Mouse (Mus musculus) lung, postnatal 0 days (tissue): ENCODE data around the gene Fbxo31.

Source experiments
- CTCF ChIP-seq: IDR thresholded peaks from 2 replicates; pipeline ENCODE4 v1.5.1; 2016; ENCODE audit warnings: antibody characterized with exemption, mild to moderate bottlenecking
- EP300 ChIP-seq: IDR thresholded peaks from 2 replicates; pipeline ENCODE4 v1.6.1; 2016; ENCODE audit warnings: antibody characterized with exemption, mild to moderate bottlenecking, control low read depth

DNA sequence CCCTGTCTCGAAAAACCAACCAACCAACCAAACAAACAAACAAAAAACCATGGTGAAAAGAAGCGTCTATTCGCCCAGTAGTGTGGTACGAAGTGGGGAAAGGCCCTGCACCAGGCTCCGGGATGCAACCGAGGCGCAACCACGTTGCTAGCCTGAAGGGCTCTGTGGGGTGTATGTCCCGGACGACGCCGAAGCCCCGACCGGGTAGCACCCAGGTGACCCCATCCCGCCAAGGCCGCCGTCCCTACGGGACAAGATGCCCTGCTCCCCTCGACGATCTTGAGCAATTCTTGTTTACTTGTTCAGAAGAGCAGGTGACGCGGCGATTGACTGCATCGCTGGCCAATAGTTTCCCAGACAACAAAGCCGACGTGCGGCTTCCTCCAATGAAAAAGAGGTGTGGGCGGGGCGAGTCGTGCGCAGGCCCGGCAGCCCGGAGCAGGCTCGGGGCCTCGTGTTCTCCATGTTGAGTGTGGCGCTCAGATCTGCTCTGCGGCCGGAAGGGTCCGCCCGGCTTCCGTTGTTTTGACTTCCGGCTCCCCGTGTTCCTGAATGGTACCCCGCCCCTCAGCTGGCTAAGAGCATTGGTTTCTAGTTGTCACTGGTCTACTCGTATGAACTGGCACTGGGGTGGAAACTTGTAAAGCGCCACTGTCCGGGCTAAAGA, 6.7 kb upstream of the Fbxo31 start:
- TF ChIP-seq CTCF (no peak), EP300 (peak; percentile 80)
